Mouse (Mus musculus): ENCODE data around the gene Sh3gl3.

DNA sequence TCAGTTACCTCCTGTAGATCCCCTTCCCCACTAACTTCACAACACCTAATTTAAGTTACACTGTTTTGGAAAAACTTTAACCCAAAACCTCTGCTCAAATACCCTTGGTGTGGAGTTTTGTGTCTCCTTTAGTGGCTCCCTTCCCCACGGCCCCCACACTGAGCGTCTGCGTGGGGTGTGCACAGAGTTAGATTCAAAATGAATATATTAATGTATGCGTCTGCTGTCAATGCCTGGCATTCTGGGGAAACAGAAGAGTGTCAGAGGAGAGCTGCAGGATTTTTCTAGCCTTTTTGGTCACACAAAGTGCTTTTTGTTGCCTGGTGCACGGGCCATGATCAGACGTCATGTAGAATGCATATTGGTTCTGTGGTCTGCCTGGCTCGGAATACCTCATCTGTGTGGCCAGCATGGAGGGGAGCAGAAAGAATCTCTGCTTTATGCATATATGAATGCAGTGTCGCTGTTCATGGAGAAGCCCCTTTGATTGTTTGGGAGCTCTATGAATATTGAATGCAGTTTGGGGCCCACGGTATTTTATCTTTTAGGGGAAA, 47.8 kb downstream of the Sh3gl3 start:
- TF ChIP-seq CTCF (IDR thresholded peaks at IDR 0.05; ENCODE audit: insufficient read depth, low read depth, low read length): no peak
- no peak for TF ChIP-seq POLR2A (IDR thresholded peaks at IDR 0.05; ENCODE audit: insufficient read depth, low read depth, low read length)
